Mouse (Mus musculus): ENCODE data around the gene Gpr31b.

GRCm38 (mm10) chr17:13008528-13008927 is 43.6 kb downstream of the Gpr31b start:
- no peak for TF ChIP-seq POLR2A (IDR thresholded peaks at IDR 0.05; ENCODE audit: borderline replicate concordance, extremely low read depth, insufficient read depth, insufficient read length, poor library complexity, severe bottlenecking)
- TF ChIP-seq CTCF (IDR thresholded peaks at IDR 0.05; ENCODE audit: borderline replicate concordance, extremely low read depth, insufficient read depth, insufficient read length), result no peak

Measured in brain, embryonic 14.5 days (tissue).